Mouse (Mus musculus) limb, embryonic 15.5 days (tissue): ENCODE data around the gene Vrk1. TPM values are rescaled to one million over a fixed set of nuclear protein-coding genes. Genes with fewer than 3 reads are reported as not detected.

Experiments
- ATAC-seq: fragments of 200-750 bp; cut with Nextera tagmentation; 2 replicates; pipeline ENCODE4 v1.8.0; 2017; ENCODE audit warnings: low read depth, moderate TSS enrichment; ENCODE audit not compliant: insufficient number of reproducible peaks, low FRiP score, low TSS enrichment
- H3K27ac ChIP-seq: fragments of 300-500 bp; sonication (generic); 2 replicates; pipeline ENCODE4 v1.5.1; 2015; ENCODE audit warnings: moderate library complexity, mild to moderate bottlenecking, inconsistent platforms
- H3K27me3 ChIP-seq: fragments of 300-500 bp; sonication (generic); 2 replicates; pipeline ENCODE4 v1.6.1; 2015; ENCODE audit warnings: inconsistent platforms
- H3K36me3 ChIP-seq: fragments of 300-500 bp; sonication (generic); 2 replicates; pipeline ENCODE4 v1.6.1; 2015; ENCODE audit warnings: inconsistent platforms
- H3K4me1 ChIP-seq: fragments of 300-500 bp; sonication (generic); 2 replicates; pipeline ENCODE4 v1.6.1; 2015; ENCODE audit warnings: inconsistent platforms
- H3K4me2 ChIP-seq: fragments of 300-500 bp; sonication (generic); 2 replicates; pipeline ENCODE4 v1.6.1; 2015; ENCODE audit warnings: mild to moderate bottlenecking, inconsistent platforms
- H3K4me3 ChIP-seq: fragments of 300-500 bp; sonication (generic); 2 replicates; pipeline ENCODE4 v1.5.1; 2015; ENCODE audit warnings: mild to moderate bottlenecking, inconsistent platforms
- H3K9ac ChIP-seq: fragments of 300-500 bp; sonication (generic); 2 replicates; pipeline ENCODE4 v1.6.1; 2015; ENCODE audit warnings: inconsistent platforms
- H3K9me3 ChIP-seq: fragments of 300-500 bp; sonication (generic); 2 replicates; pipeline ENCODE4 v1.6.1; 2016; ENCODE audit warnings: inconsistent platforms
- WGBS: fragments of 180-500 bp; shearing (Covaris S2); methylation state at CpG from one replicate; pipeline ENCODE4 v1.1.7; 2015; 5-methylcytosine and 5-hydroxymethylcytosine counted together
- polyA plus RNA-seq: library from polyadenylated mRNA; unstranded; fragments of >200 nt; fragmentation: Nextera tagmentation; extraction: Ambion mirVana; gene quantifications from 2 replicates; pipeline ENCODE4 v1.2.1, GENCODE M21; 2015

The Vrk1 gene
- polyA plus RNA-seq, 1 experiment from 2014 or later, result 51.8 TPM

DNA sequence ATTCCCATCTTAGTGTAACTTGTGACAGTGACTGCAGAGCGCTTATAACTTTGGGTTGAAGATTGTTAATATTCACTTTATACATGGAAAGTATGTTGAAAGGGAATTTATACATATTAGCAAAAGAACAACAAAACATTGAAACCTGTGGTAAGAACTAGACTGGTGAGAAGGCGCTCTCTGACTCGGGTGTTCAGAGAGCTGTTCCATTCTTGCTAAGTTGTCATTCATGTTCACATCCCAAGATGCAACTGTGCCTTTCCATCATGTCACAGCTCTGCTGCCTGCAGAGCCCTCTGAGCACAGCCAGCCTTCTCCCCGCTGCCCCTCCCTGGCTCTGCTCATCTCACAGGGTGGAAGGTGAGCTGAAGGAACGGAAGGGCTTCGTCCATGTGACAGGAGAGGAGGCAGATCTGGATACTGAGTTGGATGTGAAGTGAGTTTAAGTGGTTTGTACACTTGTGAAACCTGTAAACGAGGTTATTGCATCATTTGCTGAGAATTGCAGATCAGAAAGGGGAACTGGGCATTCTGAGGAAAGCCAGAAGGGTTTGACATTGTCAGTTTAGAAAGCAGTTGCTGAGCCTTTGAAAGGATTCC lies 20.2 kb downstream of the Vrk1 start:
- ATAC-seq, result no peak
- peaks cover 4% of the 10 kb centered on the region for H3K4me1 ChIP-seq
- no peak overlapping the region for H3K4me2 ChIP-seq
- WGBS, result 73% methylated on average over 7 of the region's 7 CpGs
- H3K4me3 ChIP-seq, result no peak overlapping the region
- H3K27ac ChIP-seq, result no peak overlapping the region
- H3K9ac ChIP-seq, result no peak overlapping the region
- H3K9me3 ChIP-seq, result no peaks in the 10 kb centered on the region
- H3K36me3 ChIP-seq, result no peaks in the 10 kb centered on the region
- H3K27me3 ChIP-seq, result no peaks in the 10 kb centered on the region

- H3K9ac ChIP-seq, result no peak overlapping the region
- 59% methylated on average over 7 of the region's 7 CpGs for WGBS
- no peaks in the 10 kb centered on the region for H3K9me3 ChIP-seq
- no peak overlapping the region for H3K4me3 ChIP-seq
- no peaks in the 10 kb centered on the region for H3K27me3 ChIP-seq
- H3K36me3 ChIP-seq, result no peaks in the 10 kb centered on the region
- no peak overlapping the region for H3K4me2 ChIP-seq
- no peak overlapping the region for H3K27ac ChIP-seq
- ATAC-seq, result no peak
- H3K4me1 ChIP-seq, result peaks cover 4% of the 10 kb centered on the region
Measured at GRCm38 (mm10) chr12:106030796-106031195, 20.8 kb downstream of the Vrk1 start.

GRCm38 (mm10) chr12:106031916-106032315 lies 21.9 kb downstream of the Vrk1 start:
- 73% methylated on average over 9 of the region's 9 CpGs for WGBS
- H3K4me2 ChIP-seq, result no peak overlapping the region
- H3K4me1 ChIP-seq, result peaks cover 4% of the 10 kb centered on the region
- no peak overlapping the region for H3K27ac ChIP-seq
- no peaks in the 10 kb centered on the region for H3K27me3 ChIP-seq
- H3K36me3 ChIP-seq, result no peaks in the 10 kb centered on the region
- ATAC-seq, result no peak
- H3K9me3 ChIP-seq, result no peaks in the 10 kb centered on the region
- no peak overlapping the region for H3K9ac ChIP-seq
- H3K4me3 ChIP-seq, result no peak overlapping the region

DNA sequence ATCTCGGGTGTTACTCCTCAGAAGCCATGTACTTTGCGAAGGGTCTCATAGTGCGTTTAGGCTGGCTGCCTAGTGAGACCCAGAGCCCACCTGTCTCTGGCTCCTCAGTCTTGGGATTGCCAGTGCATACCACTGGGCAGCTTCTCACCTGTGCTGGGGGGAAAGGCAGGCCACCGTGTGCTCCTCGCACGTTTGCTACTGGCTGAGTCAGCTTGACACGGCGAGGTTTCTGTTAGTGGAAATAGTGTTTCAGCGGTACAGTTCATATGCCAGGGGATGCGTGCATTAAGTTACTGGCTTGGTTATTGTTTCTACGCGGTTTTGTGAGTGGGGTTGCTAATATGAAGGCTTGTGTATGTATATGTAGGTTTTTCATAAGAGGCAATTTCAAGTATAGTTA lies 22.3 kb downstream of the Vrk1 start:
- no peaks in the 10 kb centered on the region for H3K27me3 ChIP-seq
- no peak overlapping the region for H3K4me3 ChIP-seq
- no peak for ATAC-seq
- H3K4me1 ChIP-seq, result peaks cover 4% of the 10 kb centered on the region
- H3K4me2 ChIP-seq, result no peak overlapping the region
- H3K27ac ChIP-seq, result no peak overlapping the region
- H3K9ac ChIP-seq, result no peak overlapping the region
- no peaks in the 10 kb centered on the region for H3K36me3 ChIP-seq
- 91% methylated on average over 12 of the region's 12 CpGs for WGBS
- no peaks in the 10 kb centered on the region for H3K9me3 ChIP-seq

- Histone ChIP-seq H3K27ac (no peak overlapping the region), H3K36me3 (peaks cover 11% of the 10 kb centered on the region), H3K27me3 (no peaks in the 10 kb centered on the region), H3K4me1 (peaks cover 4% of the 10 kb centered on the region), H3K4me2 (no peak overlapping the region), H3K9me3 (no peaks in the 10 kb centered on the region), H3K9ac (no peak overlapping the region), H3K4me3 (no peak overlapping the region)
- ATAC-seq, result no peak
- WGBS, result 81% methylated on average over 7 of the region's 7 CpGs
Measured at GRCm38 (mm10) chr12:106034267-106034666, 24.2 kb downstream of the Vrk1 start.

DNA sequence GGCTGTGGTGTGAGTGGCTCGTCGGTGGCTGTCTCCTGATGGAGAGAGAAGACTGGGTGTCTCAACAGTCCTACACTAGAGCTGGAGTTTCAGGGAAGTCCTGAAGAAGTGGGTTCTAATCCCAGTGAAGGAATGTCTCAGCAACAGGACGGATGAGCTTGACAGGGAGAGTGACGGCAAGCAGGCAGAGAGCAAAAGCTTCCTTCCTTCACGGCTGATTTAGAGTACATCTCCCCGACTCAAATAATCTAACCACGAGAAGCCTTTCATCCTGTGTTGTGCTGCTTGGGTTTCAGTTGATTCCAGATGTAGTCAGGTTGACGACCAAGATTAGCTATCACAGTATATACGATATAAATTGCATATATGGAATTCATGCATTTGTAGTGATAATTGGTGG lies 24.7 kb downstream of the Vrk1 start:
- H3K9ac ChIP-seq, result no peak overlapping the region
- H3K9me3 ChIP-seq, result no peaks in the 10 kb centered on the region
- no peak overlapping the region for H3K4me2 ChIP-seq
- H3K4me3 ChIP-seq, result no peak overlapping the region
- H3K36me3 ChIP-seq, result peaks cover 16% of the 10 kb centered on the region
- no peaks in the 10 kb centered on the region for H3K27me3 ChIP-seq
- no peak for ATAC-seq
- peaks cover 4% of the 10 kb centered on the region for H3K4me1 ChIP-seq
- H3K27ac ChIP-seq, result no peak overlapping the region
- 84% methylated on average over 9 of the region's 9 CpGs for WGBS

DNA sequence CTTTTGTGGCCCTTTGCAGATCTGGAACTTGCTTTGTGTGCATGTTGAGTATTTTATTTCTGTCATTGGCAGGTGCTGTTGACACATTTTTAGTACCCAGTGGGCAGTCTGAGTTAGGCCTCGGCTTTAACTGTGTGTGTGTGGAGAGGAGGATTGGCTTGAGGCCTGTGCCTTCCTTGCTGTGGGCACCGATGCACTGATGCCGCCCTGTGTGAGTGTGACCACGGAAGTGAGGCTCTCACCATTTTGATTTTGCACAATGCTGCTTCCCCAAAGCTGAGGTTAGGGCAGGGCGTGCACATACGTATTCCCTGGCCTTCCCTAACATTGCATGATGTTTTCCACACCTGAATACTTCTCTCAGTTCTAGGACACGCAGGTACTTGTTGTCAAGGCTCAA lies 30.2 kb downstream of the Vrk1 start:
- 84% methylated on average over 7 of the region's 7 CpGs for WGBS
- no peak for ATAC-seq
- Histone ChIP-seq H3K4me2 (no peak overlapping the region), H3K4me1 (no peaks in the 10 kb centered on the region), H3K27me3 (no peaks in the 10 kb centered on the region), H3K36me3 (peaks cover 41% of the 10 kb centered on the region), H3K4me3 (no peak overlapping the region), H3K9ac (no peak overlapping the region), H3K27ac (no peak overlapping the region), H3K9me3 (no peaks in the 10 kb centered on the region)

- no peak overlapping the region for H3K4me3 ChIP-seq
- H3K36me3 ChIP-seq, result peaks cover 31% of the 10 kb centered on the region
- no peak overlapping the region for H3K4me2 ChIP-seq
- H3K9me3 ChIP-seq, result no peaks in the 10 kb centered on the region
- H3K27me3 ChIP-seq, result no peaks in the 10 kb centered on the region
- H3K4me1 ChIP-seq, result no peaks in the 10 kb centered on the region
- no peak overlapping the region for H3K9ac ChIP-seq
- WGBS, result 30% methylated on average over 9 of the region's 9 CpGs
- no peak for ATAC-seq
- no peak overlapping the region for H3K27ac ChIP-seq
Measured at GRCm38 (mm10) chr12:106046143-106046795, 36.2 kb downstream of the Vrk1 start.

DNA sequence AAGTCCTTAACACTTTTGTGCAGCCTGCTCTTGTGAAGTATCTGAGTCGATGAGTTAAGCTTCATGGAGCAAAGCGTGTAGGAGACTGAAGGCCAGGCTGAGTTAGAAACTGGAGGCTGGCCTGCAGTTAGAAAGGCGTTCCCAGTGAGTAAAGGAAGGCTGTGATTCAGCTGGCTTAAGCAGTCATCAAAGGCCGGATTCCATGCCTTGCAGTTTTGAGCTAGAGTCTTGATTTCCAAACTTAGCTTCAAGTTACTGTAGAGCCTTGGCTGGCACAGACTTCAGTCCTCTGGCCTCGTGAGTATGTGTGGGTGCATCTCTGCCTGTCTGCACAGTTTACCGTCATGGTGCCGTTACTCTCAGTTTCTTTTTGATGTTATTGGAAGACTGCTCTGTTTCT lies 42.2 kb downstream of the Vrk1 start:
- WGBS, result 89% methylated on average over 7 of the region's 7 CpGs
- H3K4me3 ChIP-seq, result no peak overlapping the region
- no peak overlapping the region for H3K27ac ChIP-seq
- H3K9me3 ChIP-seq, result no peaks in the 10 kb centered on the region
- no peak overlapping the region for H3K9ac ChIP-seq
- no peaks in the 10 kb centered on the region for H3K4me1 ChIP-seq
- no peak overlapping the region for H3K4me2 ChIP-seq
- H3K36me3 ChIP-seq, result 0 out of 2 replicates have a peak, but pooled peaks cover 11% of the 10 kb centered on the region
- ATAC-seq, result no peak
- no peaks in the 10 kb centered on the region for H3K27me3 ChIP-seq

- 36% methylated on average over 6 of the region's 6 CpGs for WGBS
- no peak overlapping the region for H3K27ac ChIP-seq
- H3K9me3 ChIP-seq, result no peaks in the 10 kb centered on the region
- no peak for ATAC-seq
- H3K9ac ChIP-seq, result no peak overlapping the region
- H3K36me3 ChIP-seq, result peaks cover 19% of the 10 kb centered on the region
- no peaks in the 10 kb centered on the region for H3K4me1 ChIP-seq
- H3K27me3 ChIP-seq, result no peaks in the 10 kb centered on the region
- no peak overlapping the region for H3K4me2 ChIP-seq
- H3K4me3 ChIP-seq, result no peak overlapping the region
Measured at GRCm38 (mm10) chr12:106055799-106056198, 45.8 kb downstream of the Vrk1 start.

GRCm38 (mm10) chr12:106059873-106060573 lies 50.0 kb downstream of the Vrk1 start:
- no peak for ATAC-seq
- Histone ChIP-seq H3K27me3 (no peaks in the 10 kb centered on the region), H3K4me1 (no peaks in the 10 kb centered on the region), H3K4me2 (no peak overlapping the region), H3K9ac (no peak overlapping the region), H3K4me3 (no peak overlapping the region), H3K36me3 (peaks cover 34% of the 10 kb centered on the region), H3K27ac (no peak overlapping the region), H3K9me3 (no peaks in the 10 kb centered on the region)
- 57% methylated on average over 12 of the region's 12 CpGs for WGBS

DNA sequence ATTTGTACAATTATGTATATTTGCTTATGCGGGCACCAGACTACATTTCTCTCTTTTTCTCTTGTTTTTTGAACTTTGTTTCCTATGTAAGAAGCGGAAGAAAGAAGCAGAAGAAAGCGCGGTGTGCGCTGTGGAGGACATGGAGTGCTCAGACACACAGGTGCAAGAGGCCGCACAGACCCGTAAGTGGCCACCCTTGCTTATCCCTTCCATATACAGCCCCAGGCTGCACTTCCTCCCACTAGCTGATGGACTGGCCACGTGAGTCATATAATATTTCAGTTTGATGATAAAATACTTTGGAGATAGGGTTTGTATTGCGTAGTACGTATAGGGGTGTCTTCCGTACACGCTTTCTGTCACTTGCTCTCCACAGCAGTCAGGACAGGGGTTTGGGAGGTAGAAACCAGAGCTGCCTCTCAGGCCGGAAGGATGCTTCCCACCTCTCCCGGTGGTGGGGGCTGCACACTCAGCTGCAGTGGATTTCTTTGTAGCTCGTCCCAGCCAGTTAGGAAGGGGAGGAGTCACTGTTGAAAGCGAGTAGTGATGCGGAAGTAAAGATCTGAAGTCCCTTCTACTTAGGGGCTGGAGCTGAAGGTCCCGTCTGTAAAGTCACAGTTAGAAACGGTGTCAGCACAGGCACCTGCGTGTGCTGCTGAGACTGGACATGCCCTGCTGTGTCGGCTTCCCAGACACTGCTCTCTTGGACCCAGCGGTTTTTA lies 60.6 kb downstream of the Vrk1 start:
- Histone ChIP-seq H3K4me3 (no peak overlapping the region), H3K9me3 (no peaks in the 10 kb centered on the region), H3K27me3 (no peaks in the 10 kb centered on the region), H3K9ac (no peak overlapping the region), H3K27ac (no peak overlapping the region), H3K36me3 (0 out of 2 replicates have a peak, but pooled peaks cover 10% of the 10 kb centered on the region), H3K4me2 (no peak overlapping the region), H3K4me1 (0 out of 2 replicates have a peak, but pooled peaks cover 7% of the 10 kb centered on the region)
- 78% methylated on average over 22 of the region's 22 CpGs for WGBS
- ATAC-seq, result no peak
